Mouse (Mus musculus): ENCODE measurements around the gene Gm10401.
"Not testable (repeated sequence)": the region's sequence is repeated elsewhere in the genome, so short reads cannot be mapped to it uniquely, and the experiment has no call there.

The Gm10401 gene

GRCm38 (mm10) chr5:115118961-115119570, 21.0 kb upstream of the Gm10401 start, which contains the start of gene Acads:
Acads (minus strand) TSS chr5:115119346.
- peak; percentile 90 for DNase-seq (ENCODE audit: low spot score)

- no peak for DNase-seq (ENCODE audit: low spot score)
Observed at GRCm38 (mm10) chr5:115117467-115117866, 19.4 kb upstream of the Gm10401 start.

GRCm38 (mm10) chr5:115116426-115116825, 18.3 kb upstream of the Gm10401 start:
- DNase-seq (ENCODE audit: low spot score): no peak

GRCm38 (mm10) chr5:115114501-115114900, 16.4 kb upstream of the Gm10401 start:
- no peak for DNase-seq (ENCODE audit: low spot score)

GRCm38 (mm10) chr5:115113244-115113643, 15.1 kb upstream of the Gm10401 start:
- DNase-seq (ENCODE audit: low spot score): no peak

GRCm38 (mm10) chr5:115111156-115111555, 13.1 kb upstream of the Gm10401 start:
- peak; percentile 70 for DNase-seq (ENCODE audit: low spot score)

GRCm38 (mm10) chr5:115103253-115103652, 5.2 kb upstream of the Gm10401 start:
- not testable (repeated sequence) for DNase-seq (ENCODE audit: low spot score)

GRCm38 (mm10) chr5:115102231-115102630, 4.1 kb upstream of the Gm10401 start:
- no peak for DNase-seq (ENCODE audit: low spot score)

- no peak for DNase-seq (ENCODE audit: low spot score)
Observed at GRCm38 (mm10) chr5:115100473-115100872, 2.4 kb upstream of the Gm10401 start.

GRCm38 (mm10) chr5:115099991-115100390, 1.9 kb upstream of the Gm10401 start:
- DNase-seq (ENCODE audit: low spot score): no peak

- no peak for DNase-seq (ENCODE audit: low spot score)
Observed at GRCm38 (mm10) chr5:115099530-115099929, 1.4 kb upstream of the Gm10401 start.

- no peak for DNase-seq (ENCODE audit: low spot score)
Observed at GRCm38 (mm10) chr5:115091776-115092175, 6.3 kb downstream of the Gm10401 start.

GRCm38 (mm10) chr5:115091015-115091414, 7.1 kb downstream of the Gm10401 start:
- no peak for DNase-seq (ENCODE audit: low spot score)

- no peak for DNase-seq (ENCODE audit: low spot score)
Observed at GRCm38 (mm10) chr5:115089592-115090268, 8.4 kb downstream of the Gm10401 start.

- no peak for DNase-seq (ENCODE audit: low spot score)
Observed at GRCm38 (mm10) chr5:115085675-115086074, 12.4 kb downstream of the Gm10401 start.

- DNase-seq (ENCODE audit: low spot score): no peak
Observed at GRCm38 (mm10) chr5:115083492-115083891, 14.6 kb downstream of the Gm10401 start.

GRCm38 (mm10) chr5:115081636-115082035, 16.5 kb downstream of the Gm10401 start:
- no peak for DNase-seq (ENCODE audit: low spot score)

GRCm38 (mm10) chr5:115076144-115076901, 21.8 kb downstream of the Gm10401 start:
- peak; percentile 83 for DNase-seq (ENCODE audit: low spot score)

GRCm38 (mm10) chr5:115074749-115075148, 23.3 kb downstream of the Gm10401 start:
- no peak for DNase-seq (ENCODE audit: low spot score)

GRCm38 (mm10) chr5:115073306-115073705, 24.8 kb downstream of the Gm10401 start:
- not testable (repeated sequence) for DNase-seq (ENCODE audit: low spot score)

- DNase-seq (ENCODE audit: low spot score): no peak
Observed at GRCm38 (mm10) chr5:115072143-115072542, 26.0 kb downstream of the Gm10401 start.

- DNase-seq (ENCODE audit: low spot score): peak; percentile 49
Observed at GRCm38 (mm10) chr5:115071096-115071901, 26.8 kb downstream of the Gm10401 start.
